Mouse (Mus musculus) heart, postnatal 14 days (tissue): Measurements from ENCODE around the gene Pfas. TPM values are rescaled to one million over a fixed set of nuclear protein-coding genes. Genes with fewer than 3 reads are reported as not detected.

Source experiments
- DNase-seq, 2 experiments: peaks; one replicate each; pipeline ENCODE4 v3.0.0; 2021 to 2022
- intact Hi-C: fragments of 180-260 bp; cut with DNase I; formaldehyde crosslinking; loops from one replicate; pipeline ENCODE4 v1.15.1; 2025
- long read RNA-seq, 2 experiments: library from polyadenylated mRNA; stranded (forward); transcript quantifications; one replicate each; pipeline ENCODE4 v2.0.0; 2021
- total RNA-seq, 2 experiments: library from RNA; stranded (reverse); gene quantifications; 2 replicates each; pipeline ENCODE4 v1.2.3; 2021

The Pfas gene
- total RNA-seq = 1 to 10 TPM; 7.6 to 7.7 TPM
- long read RNA-seq, experiment 1, partial matches to known transcripts = 0 of 1 reads
- long read RNA-seq, experiment 1, other reads (novel, unspliced or antisense) = 1 of 1 reads
- long read RNA-seq, experiment 2, partial matches to known transcripts = 0 of 1 reads
- long read RNA-seq, experiment 2, other reads (novel, unspliced or antisense) = 1 of 1 reads

GRCm38 (mm10) chr11:69008182-69009121, at the start of gene Pfas:
TSS of gene Pfas (minus strand) at chr11:69008460.
- intact Hi-C loops = no loop called here
- DNase-seq = peak; percentile 86 to 96

GRCm38 (mm10) chr11:69053848-69054247, 45.6 kb upstream of the Pfas start:
- no peak for DNase-seq
- intact Hi-C loops = no loop called here

GRCm38 (mm10) chr11:69052824-69053421, 44.7 kb upstream of the Pfas start:
- DNase-seq = no peak
- intact Hi-C loops = no loop called here

DNA sequence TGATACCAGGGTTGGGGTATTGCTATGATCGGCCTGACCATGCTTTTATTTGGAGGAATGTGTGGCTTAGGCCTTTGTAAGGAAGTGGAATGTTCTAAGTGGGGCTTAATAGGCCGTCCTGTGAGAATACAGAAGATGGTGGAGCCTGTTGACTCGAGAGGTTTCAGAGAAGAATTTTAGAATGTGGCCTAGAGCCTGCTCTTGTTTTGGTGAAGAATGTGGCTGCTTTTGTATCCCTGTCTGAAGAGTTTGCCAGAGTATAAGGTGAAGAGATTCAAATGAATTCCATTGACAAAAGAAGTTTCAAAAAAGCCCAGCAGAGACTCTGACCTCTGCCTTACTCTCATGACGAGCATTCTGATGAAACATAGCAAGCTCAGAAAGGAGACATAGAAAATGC, 43.5 kb upstream of the Pfas start:
- intact Hi-C loops = no loop called here

DNA sequence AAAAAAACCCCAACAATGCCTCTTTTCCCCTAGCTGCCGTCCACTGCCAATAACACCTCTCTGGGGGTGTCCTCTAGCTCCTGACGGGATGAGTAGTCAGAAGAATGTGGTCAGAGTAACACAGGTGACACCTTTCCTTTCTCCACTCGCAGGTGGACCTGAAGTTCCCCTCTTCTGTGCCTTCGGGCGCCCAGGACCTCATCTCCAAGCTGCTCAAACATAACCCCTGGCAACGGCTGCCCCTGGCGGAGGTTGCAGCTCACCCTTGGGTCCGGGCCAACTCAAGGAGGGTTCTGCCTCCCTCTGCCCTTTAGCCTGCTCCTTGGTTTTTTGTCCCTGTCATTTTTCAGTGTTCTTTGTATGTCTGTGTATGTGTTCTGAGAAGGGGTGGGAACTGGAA, 42.5 kb upstream of the Pfas start:
- no peak for DNase-seq
- intact Hi-C loops = no loop called here

More for the DNA sequence above, 43.5 kb upstream of the Pfas start:
- no peak for DNase-seq

- no peak for DNase-seq
- intact Hi-C loops = no loop called here
Observed at GRCm38 (mm10) chr11:69048151-69048550, 39.9 kb upstream of the Pfas start.

DNA sequence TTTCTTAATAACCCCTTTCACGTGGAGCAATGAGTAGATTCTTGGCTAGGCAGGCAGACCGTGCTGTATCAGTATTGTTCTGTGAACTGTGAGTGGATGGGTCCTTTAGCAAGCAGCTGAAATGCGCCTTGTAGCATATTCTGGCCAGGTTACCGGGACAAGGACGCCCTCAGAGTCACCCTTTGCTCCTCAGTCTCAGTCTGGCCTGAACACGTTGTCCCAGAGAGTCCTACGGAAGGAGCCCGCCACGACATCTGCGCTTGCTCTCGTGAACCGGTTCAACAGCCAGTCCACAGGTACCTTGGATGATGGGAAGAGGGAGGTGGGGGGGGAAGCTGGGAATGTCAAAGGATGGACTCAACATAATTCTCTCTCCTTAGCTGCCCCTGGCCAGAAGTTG, 39.3 kb upstream of the Pfas start:
- intact Hi-C loops = no loop called here
- DNase-seq = no peak

DNA sequence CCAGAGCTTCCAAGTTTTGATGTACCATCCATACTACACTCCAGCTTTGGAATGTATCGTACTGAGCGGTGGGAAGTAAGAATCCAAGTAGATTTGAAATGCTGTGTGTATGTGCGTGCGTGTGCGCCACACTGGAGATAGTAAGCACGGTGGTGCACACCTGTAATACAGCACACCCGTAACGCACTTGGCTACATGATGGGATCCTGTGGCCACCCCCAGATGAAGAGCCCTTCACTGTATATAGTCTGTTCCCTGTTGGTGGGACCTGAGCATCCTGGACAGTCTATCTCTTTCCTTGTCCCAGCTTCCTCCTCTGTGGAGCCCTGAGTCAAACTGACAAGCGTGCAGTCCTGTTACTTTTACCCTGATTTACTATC, 38.1 kb upstream of the Pfas start:
- DNase-seq = no peak
- intact Hi-C loops = no loop called here

DNA sequence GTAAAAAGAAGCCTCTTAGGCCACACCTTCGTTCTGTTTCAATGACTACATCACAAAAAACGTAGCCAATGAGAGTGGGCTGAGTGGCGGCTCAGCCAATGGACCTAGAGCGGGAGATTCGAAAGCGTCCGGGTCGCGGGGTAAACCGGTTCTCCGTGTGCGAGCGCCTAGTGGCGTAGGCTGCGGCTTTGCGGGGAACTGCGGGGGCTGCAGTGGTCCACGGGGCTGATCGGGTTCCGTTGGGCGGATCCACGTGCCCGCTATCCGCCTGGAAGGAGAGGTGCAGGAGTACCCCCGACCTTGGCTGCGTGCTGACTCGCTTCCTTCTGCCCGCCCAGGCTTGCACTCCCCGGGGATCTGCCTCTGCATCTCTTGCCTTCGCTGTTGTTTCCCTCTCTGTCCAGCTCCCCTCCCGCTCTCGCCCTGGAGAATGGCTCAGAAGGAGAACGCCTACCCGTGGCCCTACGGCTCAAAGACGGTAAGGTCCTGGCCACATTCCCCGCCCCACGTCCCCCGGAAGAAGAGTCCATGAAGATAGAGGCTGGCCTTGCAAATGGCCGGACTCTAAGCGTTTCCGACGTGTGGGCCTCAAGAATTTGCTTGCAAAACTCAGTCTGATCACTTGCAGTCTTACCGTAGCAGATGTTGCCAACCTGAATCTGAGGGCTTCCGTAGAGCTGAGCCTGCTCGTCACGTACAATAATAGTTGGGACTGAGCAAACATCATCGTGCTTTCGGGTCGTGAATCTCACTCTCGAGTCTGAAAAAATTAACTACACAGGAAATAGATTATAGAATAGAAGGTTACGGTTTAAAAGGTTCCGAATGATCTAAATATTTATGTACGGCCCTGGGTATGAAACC, 37.5 kb upstream of the Pfas start, which contains the start of gene Aurkb:
Gene Aurkb, plus strand, starts transcription at position 117 of the 864 bp plus-strand sequence.
- peak; percentile 82 to 87 for DNase-seq
- intact Hi-C loops = no loop called here

- intact Hi-C loops = no loop called here
Observed at GRCm38 (mm10) chr11:69038173-69038572, 29.9 kb upstream of the Pfas start.

DNA sequence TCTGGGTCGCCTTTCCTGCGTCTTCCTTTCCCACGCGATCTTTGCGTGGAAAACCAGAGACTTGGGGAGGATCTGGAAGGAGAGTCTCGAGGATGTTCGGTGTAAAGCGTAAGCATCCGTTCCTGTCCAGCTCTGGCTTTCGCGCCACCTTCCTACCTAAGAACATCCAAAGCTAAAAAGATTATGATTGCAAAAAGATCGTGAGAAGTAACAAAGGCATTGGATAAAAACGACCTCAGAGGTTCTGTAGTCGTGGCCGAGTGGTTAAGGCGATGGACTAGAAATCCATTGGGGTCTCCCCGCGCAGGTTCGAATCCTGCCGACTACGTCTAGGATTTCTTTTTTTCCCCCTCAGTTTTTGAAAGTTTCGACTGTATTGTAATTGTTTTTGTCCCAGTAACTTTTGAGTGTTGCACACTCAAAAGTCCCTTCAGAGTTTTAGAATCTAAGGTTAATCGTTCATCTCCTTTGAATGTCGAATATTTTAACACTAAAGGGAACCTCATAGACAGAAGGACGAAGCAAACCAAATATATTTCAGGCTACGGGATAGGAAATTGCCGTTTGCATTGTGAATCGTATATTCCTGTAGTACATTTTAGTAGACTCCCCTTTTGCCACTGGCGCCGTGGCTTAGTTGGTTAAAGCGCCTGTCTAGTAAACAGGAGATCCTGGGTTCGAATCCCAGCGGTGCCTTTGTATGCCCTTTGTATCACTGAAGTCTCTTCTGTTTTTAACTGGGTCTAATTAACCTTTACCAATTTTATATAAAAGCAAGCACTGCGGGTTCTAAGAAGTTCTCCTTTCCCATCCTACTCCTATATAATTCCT, 29.2 kb upstream of the Pfas start:
- intact Hi-C loops = no loop called here
- DNase-seq = peak; percentile 81 to 83

More at GRCm38 (mm10) chr11:69038173-69038572, 29.9 kb upstream of the Pfas start:
- DNase-seq = no peak

- DNase-seq = peak; percentile 87
- intact Hi-C loops = no loop called here
Observed at GRCm38 (mm10) chr11:69036486-69037230, 28.4 kb upstream of the Pfas start.

- DNase-seq = peak; percentile 83 to 88
- intact Hi-C loops = no loop called here
Observed at GRCm38 (mm10) chr11:69035849-69036248, 27.6 kb upstream of the Pfas start.

DNA sequence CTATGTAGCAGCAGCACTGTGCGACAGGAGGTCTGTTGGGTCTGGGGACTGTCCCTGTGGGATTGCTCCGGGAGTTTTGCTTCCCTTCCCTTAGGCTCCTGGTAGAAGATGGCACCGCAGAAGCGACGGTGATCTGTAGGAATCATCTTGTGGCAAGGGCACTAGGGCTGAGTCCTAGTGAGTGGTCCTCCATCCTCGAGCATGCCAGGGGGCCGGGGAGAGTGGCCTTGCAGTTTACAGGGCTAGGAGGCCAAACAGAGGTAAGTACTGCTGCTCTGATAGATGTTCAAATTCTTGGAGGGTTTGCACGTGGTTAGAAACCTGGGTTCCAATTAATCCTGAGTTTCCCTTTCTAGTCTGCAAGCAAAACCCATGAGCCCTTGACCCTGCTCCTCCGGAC, 27.2 kb upstream of the Pfas start:
- no peak for DNase-seq
- intact Hi-C loops = no loop called here

- DNase-seq = no peak
- intact Hi-C loops = loop anchor here (5.0 kb wide), 1 partner anchor 67 kb away; the partner anchor contains the start of gene Slc25a35
Observed at GRCm38 (mm10) chr11:69034585-69034984, 26.3 kb upstream of the Pfas start.

DNA sequence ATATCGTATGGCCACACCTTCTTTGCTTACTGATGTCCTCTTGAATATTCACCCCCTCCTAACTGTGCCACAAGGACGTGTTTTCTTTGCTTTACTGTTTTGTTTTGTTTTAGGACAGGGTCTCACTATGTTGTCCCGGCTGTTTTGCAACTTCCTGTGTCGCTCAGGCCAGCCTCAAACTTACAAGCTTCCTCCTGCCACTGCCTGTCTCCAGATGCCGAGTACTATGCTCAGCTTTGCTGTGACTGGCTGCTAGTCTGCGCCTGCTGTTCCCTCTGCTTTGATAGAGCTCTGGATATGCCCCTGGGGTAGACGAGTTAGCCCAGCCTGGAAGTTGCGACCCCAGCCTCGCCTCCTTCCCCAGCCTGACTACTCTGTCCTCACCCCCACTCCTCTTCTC, 25.3 kb upstream of the Pfas start:
- intact Hi-C loops = loop anchor here (2.0 to 5.0 kb wide), 3 partner anchors 15 to 131 kb away; partner anchors contain the start of gene Slc25a35
- DNase-seq = no peak

DNA sequence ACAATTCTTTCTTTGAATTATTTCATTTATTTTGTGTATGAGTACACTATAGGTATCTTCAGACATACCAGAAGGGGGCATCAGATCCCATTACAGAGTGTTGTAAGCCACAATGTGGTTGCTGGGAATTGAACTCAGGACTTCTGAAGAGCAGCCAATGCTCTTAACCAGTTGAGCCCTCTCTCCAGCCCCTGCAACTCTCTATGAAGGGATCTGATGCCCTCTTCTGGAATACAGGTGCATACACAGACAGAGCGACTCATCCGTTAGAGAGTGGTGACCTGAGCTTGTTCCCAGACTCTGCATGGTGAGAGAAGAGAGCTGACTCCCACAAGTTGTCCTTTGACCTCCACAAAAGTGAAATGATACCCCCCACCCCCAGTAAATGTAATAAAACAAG, 20.5 kb upstream of the Pfas start:
- no peak for DNase-seq
- intact Hi-C loops = no loop called here

DNA sequence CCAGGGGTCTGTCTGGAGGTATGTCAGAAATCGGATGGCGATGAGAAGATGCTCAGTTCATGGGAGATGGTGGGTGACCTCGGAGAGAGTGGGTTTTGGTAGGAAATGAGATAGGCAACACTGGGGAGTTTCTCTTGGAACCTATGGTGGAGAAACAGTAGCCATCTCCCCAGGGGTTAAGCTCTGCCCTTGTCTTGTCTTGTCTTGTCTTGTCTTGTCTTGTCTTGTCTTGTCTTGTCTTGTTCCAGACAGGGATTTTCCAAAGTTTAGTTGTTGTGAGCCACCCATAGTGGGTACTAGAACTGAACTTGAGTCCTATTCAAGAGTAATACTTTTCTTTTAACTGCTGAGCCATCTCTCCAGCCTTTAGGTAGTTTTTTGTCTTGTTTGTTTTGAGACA, 18.3 kb upstream of the Pfas start:
- intact Hi-C loops = no loop called here
- no peak for DNase-seq

GRCm38 (mm10) chr11:69020691-69021090, 12.4 kb upstream of the Pfas start:
- intact Hi-C loops = no loop called here
- no peak for DNase-seq
